Mouse (Mus musculus) lung, embryonic 14.5 days (tissue): ENCODE measurements at regions not wholly inside any gene's neighbourhood (a gene's known extent, or its start where the extent isn't known, plus 50 kb on each side); places are given as distances from the start of the nearest gene placed in this dataset.

Source experiments
- ATAC-seq: fragments of 200-750 bp; cut with Nextera tagmentation; 2 replicates; pipeline ENCODE4 v1.8.0; 2017; ENCODE audit warnings: mild to moderate bottlenecking, moderate TSS enrichment, moderate library complexity; ENCODE audit not compliant: insufficient read depth
- DNase-seq: peaks from one replicate; pipeline ENCODE4 v3.0.0-alpha.2; 2015
- H3K27ac ChIP-seq: fragments of 300-500 bp; sonication (generic); 2 replicates; pipeline ENCODE4 v1.5.1; 2014; ENCODE audit warnings: low read depth, mild to moderate bottlenecking, moderate library complexity
- H3K27me3 ChIP-seq: fragments of 300-500 bp; sonication (generic); 2 replicates; pipeline ENCODE4 v1.6.1; 2014; ENCODE audit warnings: low read length, control low read depth; ENCODE audit not compliant: insufficient read depth
- H3K36me3 ChIP-seq: fragments of 300-500 bp; sonication (generic); 2 replicates; pipeline ENCODE4 v1.6.1; 2014; ENCODE audit warnings: control low read depth; ENCODE audit not compliant: insufficient read depth
- H3K4me1 ChIP-seq: fragments of 300-500 bp; sonication (generic); 2 replicates; pipeline ENCODE4 v1.6.1; 2014; ENCODE audit warnings: antibody characterized with exemption, control low read depth; ENCODE audit not compliant: insufficient read depth
- H3K4me2 ChIP-seq: fragments of 300-500 bp; sonication (generic); 2 replicates; pipeline ENCODE4 v1.6.1; 2014; ENCODE audit warnings: mild to moderate bottlenecking
- H3K4me3 ChIP-seq: fragments of 300-500 bp; sonication (generic); 2 replicates; pipeline ENCODE4 v1.5.1; 2014; ENCODE audit warnings: low read depth, low read length
- H3K9ac ChIP-seq: fragments of 300-500 bp; sonication (generic); 2 replicates; pipeline ENCODE4 v1.6.1; 2014
- H3K9me3 ChIP-seq: fragments of 300-500 bp; sonication (generic); 2 replicates; pipeline ENCODE4 v1.6.1; 2016; ENCODE audit warnings: low read depth, low read length, control low read depth
- CTCF ChIP-seq: IDR thresholded peaks from 2 replicates; pipeline ENCODE4 v1.5.1; 2016; ENCODE audit warnings: antibody characterized with exemption, low read depth
- WGBS: fragments of 180-500 bp; shearing (Covaris S2); extraction: QIAGEN DNeasy Blood & Tissue Kit; methylation state at CpG from one replicate; pipeline ENCODE4 v1.1.7; 2014; 5-methylcytosine and 5-hydroxymethylcytosine counted together

DNA sequence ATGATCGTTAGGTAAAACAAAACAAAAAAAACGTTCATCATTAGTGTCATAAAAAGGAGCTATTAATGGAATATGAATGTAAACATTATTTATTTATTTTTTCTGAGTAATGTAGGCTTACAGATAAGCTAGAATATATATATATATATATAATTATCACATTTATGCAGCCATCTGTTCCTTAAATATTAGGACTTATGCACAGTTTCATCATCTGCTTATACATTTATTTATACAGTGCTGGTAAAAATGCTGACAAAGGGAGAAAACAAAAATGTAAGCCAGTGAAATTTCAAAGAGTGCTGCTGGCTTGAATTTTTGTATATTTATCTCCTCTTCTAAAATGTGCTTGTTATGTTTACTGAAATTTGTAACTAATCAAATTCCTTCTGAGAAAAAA, 4841.7 kb upstream of the Gm7489 start:
- TF ChIP-seq CTCF, result no peak
- 36% methylated on average over 2 of the region's 2 CpGs for WGBS
- H3K36me3 ChIP-seq, result no peaks in the 10 kb centered on the region
- H3K27me3 ChIP-seq, result no peaks in the 10 kb centered on the region
- no peak overlapping the region for H3K9ac ChIP-seq
- DNase-seq (peak; percentile 50), ATAC-seq (peak; percentile 41; the same call in 1 of the 2 replicates)
- H3K4me3 ChIP-seq, result no peak overlapping the region
- no peak overlapping the region for H3K27ac ChIP-seq
- H3K4me2 ChIP-seq, result no peak overlapping the region
- H3K4me1 ChIP-seq, result no peaks in the 10 kb centered on the region
- H3K9me3 ChIP-seq, result no peaks in the 10 kb centered on the region

DNA sequence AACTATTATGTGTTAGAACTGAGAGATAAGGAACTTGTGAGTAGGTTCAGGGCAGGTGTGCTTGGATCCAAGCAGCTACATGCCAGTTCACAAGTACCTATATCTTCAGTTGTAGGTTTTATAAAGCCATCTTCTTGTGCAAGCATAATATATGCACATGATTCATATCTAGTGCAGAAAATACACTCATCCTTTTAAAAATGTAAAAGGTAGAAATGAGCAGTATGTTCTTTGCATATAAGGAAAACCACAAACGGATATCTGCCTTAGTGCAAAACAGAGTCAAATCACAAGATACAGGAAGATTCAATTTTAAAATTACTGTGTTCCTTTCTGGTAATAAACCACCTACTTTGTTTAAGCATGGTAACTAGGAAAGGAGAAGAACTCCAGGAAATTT, 4819.6 kb upstream of the Gm7489 start:
- no peak overlapping the region for H3K4me2 ChIP-seq
- H3K4me3 ChIP-seq, result no peak overlapping the region
- TF ChIP-seq CTCF, result no peak
- ATAC-seq, result no peak
- H3K36me3 ChIP-seq, result no peaks in the 10 kb centered on the region
- no peak overlapping the region for H3K27ac ChIP-seq
- H3K9ac ChIP-seq, result no peak overlapping the region
- H3K9me3 ChIP-seq, result no peaks in the 10 kb centered on the region
- H3K27me3 ChIP-seq, result no peaks in the 10 kb centered on the region
- H3K4me1 ChIP-seq, result no peaks in the 10 kb centered on the region
- WGBS, result 68% methylated on average over 1 of the region's 1 CpGs
- DNase-seq, result no peak

DNA sequence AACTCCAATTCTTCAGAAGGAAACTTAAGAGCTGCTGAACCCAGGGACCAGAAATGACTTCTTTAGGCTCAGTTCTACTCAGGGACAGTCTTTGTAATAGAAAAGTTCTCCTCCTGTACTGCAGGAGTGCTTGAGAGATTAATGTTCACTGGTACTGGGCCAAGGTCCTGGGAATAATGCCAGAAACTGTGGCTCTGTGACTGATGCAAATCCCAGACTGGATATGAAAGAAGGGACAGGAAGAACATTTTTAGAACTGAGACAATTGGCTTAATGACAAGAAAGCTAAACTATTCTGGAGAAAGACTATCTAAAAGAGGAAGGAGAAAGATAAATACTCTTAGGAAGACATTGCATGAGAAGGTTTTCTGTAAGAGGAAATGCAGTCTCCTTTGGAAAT, 4818.8 kb upstream of the Gm7489 start:
- H3K36me3 ChIP-seq, result no peaks in the 10 kb centered on the region
- no peaks in the 10 kb centered on the region for H3K4me1 ChIP-seq
- ATAC-seq (peak; percentile 98), DNase-seq (peak; percentile 99)
- TF ChIP-seq CTCF, result 0 out of 2 replicates have a peak, but pooled peaks have one; percentile 2
- H3K4me2 ChIP-seq, result no peak overlapping the region
- no peak overlapping the region for H3K4me3 ChIP-seq
- H3K9me3 ChIP-seq, result no peaks in the 10 kb centered on the region
- no peaks in the 10 kb centered on the region for H3K27me3 ChIP-seq
- H3K9ac ChIP-seq, result no peak overlapping the region
- no peak overlapping the region for H3K27ac ChIP-seq

DNA sequence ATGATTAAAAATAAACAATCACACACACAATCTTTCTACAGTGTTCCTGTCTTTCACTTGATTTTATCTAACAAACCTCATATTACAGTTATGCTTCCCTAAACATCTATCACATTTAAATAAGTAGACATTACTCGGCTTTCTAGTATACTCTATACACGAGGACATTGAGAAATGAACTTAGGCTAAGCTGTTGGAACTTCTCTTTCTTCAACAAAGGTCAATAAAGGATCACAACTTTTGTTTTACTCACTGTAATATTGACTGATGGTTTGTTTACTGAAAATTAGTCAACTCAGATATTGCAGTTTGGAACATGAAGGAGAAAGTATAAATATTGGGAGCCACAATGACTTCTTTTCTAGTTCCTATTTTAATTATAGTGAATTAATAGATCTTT, 4818.3 kb upstream of the Gm7489 start:
- Histone ChIP-seq H3K4me2 (no peak overlapping the region), H3K36me3 (no peaks in the 10 kb centered on the region), H3K4me1 (no peaks in the 10 kb centered on the region), H3K4me3 (no peak overlapping the region), H3K27me3 (no peaks in the 10 kb centered on the region), H3K27ac (peak overlapping the region; percentile 71; the same call in 1 of the 2 replicates), H3K9ac (no peak overlapping the region), H3K9me3 (no peaks in the 10 kb centered on the region)
- DNase-seq, result peak; percentile 55
- TF ChIP-seq CTCF, result no peak
- peak; percentile 78; the same call in 1 of the 2 replicates for ATAC-seq
- 20% methylated on average over 2 of the region's 2 CpGs for WGBS
